Mouse (Mus musculus) Patski (cell line): Measurements from ENCODE around the gene Hdgfl3. TPM values are rescaled to one million over a fixed set of nuclear protein-coding genes. Genes with fewer than 3 reads are reported as not detected.

Experiments
- ATAC-seq: fragments of 100-300 bp; one replicate; pipeline ENCODE4 v1.8.0; 2021
- CTCF ChIA-PET: fragments of 350-600 bp; sonication (Branson Sonifier 250); formaldehyde crosslinking; loops from one replicate; lab custom pipeline; 2022; ENCODE audit warnings: inconsistent platforms; lab: Charles Lee
- POLR2A ChIA-PET: fragments of 350-600 bp; sonication (Branson Sonifier 250); formaldehyde crosslinking; loops from one replicate; lab custom pipeline; 2022; ENCODE audit warnings: antibody characterized with exemption, inconsistent platforms; lab: Charles Lee
- DNase-seq: peaks from one replicate; pipeline ENCODE4 v3.0.0-alpha.2; 2011; ENCODE audit warnings: low read depth, low spot score
- H3K27me3 ChIP-seq: fragments of 371-371 bp; one replicate; pipeline ENCODE4 v1.5.1; 2021
- CTCF ChIP-seq: fragments of 100-300 bp; IDR thresholded peaks from one replicate; pipeline ENCODE4 v1.5.1; 2021
- in situ Hi-C: fragments of 300-500 bp; cut with MboI; formaldehyde crosslinking; loops from 3 replicates; pipeline ENCODE4 v1.11.1; 2018; ENCODE audit warnings: low pct_unique_long_range_greater_than_20kb, mixed read lengths
- polyA plus RNA-seq: library from polyadenylated mRNA; unstranded; gene quantifications from one replicate; pipeline ENCODE4 v1.2.3, GENCODE M21; 2021

The Hdgfl3 gene
- polyA plus RNA-seq, 1 experiment from 2014 or later: 19.5 TPM

- DNase-seq: no peak
- in situ Hi-C loops: loop anchor here (5.0 to 10.0 kb wide), 2 partner anchors 58 to 391 kb away; partner anchors contain the start of gene Hdgfl3
- no peak for ATAC-seq
- TF ChIP-seq CTCF: no peak
- ChIA-PET CTCF (interaction anchor here (1.4 kb wide), 1 partner anchor 81 kb away, joined by 3 read pairs; no protein-coding TSS in a partner anchor), POLR2A (interaction anchor here (0.8 kb wide), 1 partner anchor 12 kb away, joined by 4 read pairs; no protein-coding TSS in a partner anchor)
- H3K27me3 ChIP-seq: no peaks in the 10 kb centered on the region
Observed at GRCm38 (mm10) chr7:81873807-81874206, 60.5 kb downstream of the Hdgfl3 start.

- in situ Hi-C loops: loop anchor here (5.0 to 10.0 kb wide), 2 partner anchors 60 to 392 kb away; partner anchors contain the start of gene Hdgfl3
- DNase-seq: no peak
- POLR2A ChIA-PET: no interaction called here
- ATAC-seq: no peak
- no peak for TF ChIP-seq CTCF
- CTCF ChIA-PET: no interaction called here
- H3K27me3 ChIP-seq: no peaks in the 10 kb centered on the region
Observed at GRCm38 (mm10) chr7:81872493-81873013, 61.7 kb downstream of the Hdgfl3 start.

- ChIA-PET CTCF (interaction anchor here (0.7 to 4.7 kb wide), 13 partner anchors 11 to 251 kb away, joined by 3 to 33 read pairs (median 4); no protein-coding TSS in a partner anchor), POLR2A (no interaction called here)
- in situ Hi-C loops: loop anchor here (10.0 kb wide), 1 partner anchor 257 kb away; no protein-coding TSS in a partner anchor
- DNase-seq (no peak), ATAC-seq (peak; percentile 91)
- H3K27me3 ChIP-seq: no peaks in the 10 kb centered on the region
- no peak for TF ChIP-seq CTCF
Observed at GRCm38 (mm10) chr7:81868158-81868557, 66.1 kb downstream of the Hdgfl3 start.

- ChIA-PET POLR2A (no interaction called here), CTCF (interaction anchor here (0.7 to 4.7 kb wide), 12 partner anchors 12 to 252 kb away, joined by 3 to 33 read pairs (median 5); no protein-coding TSS in a partner anchor)
- no peak for ATAC-seq
- TF ChIP-seq CTCF: no peak
- in situ Hi-C loops: loop anchor here (10.0 kb wide), 1 partner anchor 257 kb away; no protein-coding TSS in a partner anchor
- no peaks in the 10 kb centered on the region for H3K27me3 ChIP-seq
- no peak for DNase-seq
Observed at GRCm38 (mm10) chr7:81867231-81867930, 66.9 kb downstream of the Hdgfl3 start.

GRCm38 (mm10) chr7:81865937-81866336 is 68.3 kb downstream of the Hdgfl3 start:
- POLR2A ChIA-PET: no interaction called here
- in situ Hi-C loops: loop anchor here (10.0 kb wide), 1 partner anchor 259 kb away; no protein-coding TSS in a partner anchor

GRCm38 (mm10) chr7:81864552-81864951 is 69.7 kb downstream of the Hdgfl3 start:
- no peak for DNase-seq
- no peak for ATAC-seq
- no peak for TF ChIP-seq CTCF
- in situ Hi-C loops: loop anchor here (10.0 kb wide), 1 partner anchor 260 kb away; no protein-coding TSS in a partner anchor
- H3K27me3 ChIP-seq: no peaks in the 10 kb centered on the region
- CTCF ChIA-PET: interaction anchor here (4.7 kb wide), 1 partner anchor 91 kb away, joined by 33 read pairs; no protein-coding TSS in a partner anchor
- POLR2A ChIA-PET: no interaction called here

More at GRCm38 (mm10) chr7:81865937-81866336, 68.3 kb downstream of the Hdgfl3 start:
- H3K27me3 ChIP-seq: no peaks in the 10 kb centered on the region
- no peak for ATAC-seq
- CTCF ChIA-PET: interaction anchor here (4.7 kb wide), 1 partner anchor 89 kb away, joined by 33 read pairs; no protein-coding TSS in a partner anchor
- no peak for DNase-seq
- TF ChIP-seq CTCF: no peak

GRCm38 (mm10) chr7:81862587-81863583 is 71.4 kb downstream of the Hdgfl3 start:
- ChIA-PET POLR2A (interaction anchor here (1.2 kb wide), 1 partner anchor 11 kb away, joined by 4 read pairs; no protein-coding TSS in a partner anchor), CTCF (no interaction called here)
- DNase-seq: no peak
- ATAC-seq: no peak
- no peak for TF ChIP-seq CTCF
- in situ Hi-C loops: loop anchor here (10.0 kb wide), 1 partner anchor 262 kb away; no protein-coding TSS in a partner anchor
- H3K27me3 ChIP-seq: no peaks in the 10 kb centered on the region

GRCm38 (mm10) chr7:81861921-81862320 is 72.4 kb downstream of the Hdgfl3 start:
- ATAC-seq: no peak
- no peaks in the 10 kb centered on the region for H3K27me3 ChIP-seq
- in situ Hi-C loops: loop anchor here (10.0 kb wide), 1 partner anchor 263 kb away; no protein-coding TSS in a partner anchor
- DNase-seq: no peak
- no peak for TF ChIP-seq CTCF
- CTCF ChIA-PET: no interaction called here
- POLR2A ChIA-PET: interaction anchor here (1.2 kb wide), 1 partner anchor 12 kb away, joined by 4 read pairs; no protein-coding TSS in a partner anchor

- no peak for DNase-seq
- ChIA-PET POLR2A (interaction anchor here (1.2 kb wide), 1 partner anchor 13 kb away, joined by 4 read pairs; no protein-coding TSS in a partner anchor), CTCF (no interaction called here)
- ATAC-seq: no peak
- in situ Hi-C loops: loop anchor here (10.0 kb wide), 1 partner anchor 263 kb away; no protein-coding TSS in a partner anchor
- H3K27me3 ChIP-seq: no peaks in the 10 kb centered on the region
- TF ChIP-seq CTCF: no peak
Observed at GRCm38 (mm10) chr7:81861461-81861860, 72.8 kb downstream of the Hdgfl3 start.
